Mouse (Mus musculus) ES-Bruce4 (cell line): Measurements from ENCODE around the gene Gm49395. TPM values are rescaled to one million over a fixed set of nuclear protein-coding genes. Genes with fewer than 3 reads are reported as not detected.

Experiments
- H3K27ac ChIP-seq: 2 replicates; pipeline ENCODE4 v1.5.1; 2012; ENCODE audit warnings: low read length, inconsistent platforms; ENCODE audit not compliant: insufficient read depth
- H3K27me3 ChIP-seq: 2 replicates; pipeline ENCODE4 v1.6.1; 2012; ENCODE audit warnings: mild to moderate bottlenecking, low read length, inconsistent platforms; ENCODE audit not compliant: control insufficient read depth, poor library complexity, insufficient read depth, severe bottlenecking
- H3K36me3 ChIP-seq: 2 replicates; pipeline ENCODE4 v1.6.1; 2012; ENCODE audit warnings: inconsistent platforms, mild to moderate bottlenecking, low read length, moderate library complexity; ENCODE audit not compliant: control insufficient read depth, poor library complexity, insufficient read depth, severe bottlenecking
- H3K4me1 ChIP-seq: one replicate; pipeline ENCODE4 v1.8.1; 2011; ENCODE audit warnings: low read length; ENCODE audit not compliant: control insufficient read depth, insufficient read depth
- H3K4me3 ChIP-seq: 2 replicates; pipeline ENCODE4 v1.5.1; 2011; ENCODE audit warnings: low read depth, mild to moderate bottlenecking, low read length
- H3K9ac ChIP-seq: 2 replicates; pipeline ENCODE4 v1.6.1; 2012; ENCODE audit warnings: low read depth, mild to moderate bottlenecking, inconsistent platforms; ENCODE audit not compliant: poor library complexity, severe bottlenecking
- H3K9me3 ChIP-seq: replicated peaks from 2 replicates; pipeline ENCODE4 v1.6.1; 2012; ENCODE audit warnings: mild to moderate bottlenecking, low read length, inconsistent platforms; ENCODE audit not compliant: control insufficient read depth, poor library complexity, insufficient read depth, severe bottlenecking
- CTCF ChIP-seq: IDR thresholded peaks from one replicate; pipeline ENCODE4 v1.8.1; 2011; ENCODE audit warnings: low read depth, low read length
- EP300 ChIP-seq: IDR thresholded peaks from 2 replicates; pipeline ENCODE4 v1.6.1; 2011; ENCODE audit warnings: low read depth, low read length; ENCODE audit not compliant: insufficient read depth
- POLR2A ChIP-seq: IDR thresholded peaks from one replicate; pipeline ENCODE4 v1.8.1; 2011; ENCODE audit warnings: low read length; ENCODE audit not compliant: insufficient read depth
- polyA plus RNA-seq: library from polyadenylated mRNA; stranded (reverse); fragments of >200 nt; gene quantifications from 2 replicates; pipeline ENCODE4 v1.2.4, GENCODE M21; 2011; ENCODE audit warnings: low read depth; ENCODE audit not compliant: missing spikeins, insufficient read depth, insufficient read length

The Gm49395 gene
- polyA plus RNA-seq, 1 experiment, result not detected

- Histone ChIP-seq H3K36me3 (no peaks in the 10 kb centered on the region), H3K9ac (no peak overlapping the region), H3K27me3 (no peaks in the 10 kb centered on the region), H3K4me3 (no peak overlapping the region), H3K27ac (no peak overlapping the region), H3K9me3 (no peaks in the 10 kb centered on the region), H3K4me1 (no peaks in the 10 kb centered on the region)
- TF ChIP-seq CTCF (no peak), EP300 (no peak), POLR2A (no peak)
Observed at GRCm38 (mm10) chr13:115033135-115033534, 68.6 kb downstream of the Gm49395 start.

- Histone ChIP-seq H3K4me3 (no peak overlapping the region), H3K27me3 (no peaks in the 10 kb centered on the region), H3K4me1 (no peaks in the 10 kb centered on the region), H3K9me3 (no peaks in the 10 kb centered on the region), H3K27ac (no peak overlapping the region), H3K9ac (no peak overlapping the region), H3K36me3 (no peaks in the 10 kb centered on the region)
- no peak for TF ChIP-seq POLR2A
- no peak for TF ChIP-seq CTCF
- no peak for TF ChIP-seq EP300
Observed at GRCm38 (mm10) chr13:115031177-115032000, 70.3 kb downstream of the Gm49395 start.

- no peaks in the 10 kb centered on the region for H3K4me1 ChIP-seq
- no peaks in the 10 kb centered on the region for H3K36me3 ChIP-seq
- TF ChIP-seq CTCF, result no peak
- TF ChIP-seq POLR2A, result no peak
- TF ChIP-seq EP300, result no peak
- no peak overlapping the region for H3K4me3 ChIP-seq
- H3K9me3 ChIP-seq, result no peaks in the 10 kb centered on the region
- no peak overlapping the region for H3K9ac ChIP-seq
- no peak overlapping the region for H3K27ac ChIP-seq
- no peaks in the 10 kb centered on the region for H3K27me3 ChIP-seq
Observed at GRCm38 (mm10) chr13:115025394-115025793, 76.3 kb downstream of the Gm49395 start.

- Histone ChIP-seq H3K9me3 (no peaks in the 10 kb centered on the region), H3K27ac (no peak overlapping the region), H3K4me1 (no peaks in the 10 kb centered on the region), H3K27me3 (no peaks in the 10 kb centered on the region), H3K36me3 (no peaks in the 10 kb centered on the region), H3K9ac (no peak overlapping the region), H3K4me3 (no peak overlapping the region)
- no peak for TF ChIP-seq CTCF
- no peak for TF ChIP-seq EP300
- TF ChIP-seq POLR2A, result no peak
Observed at GRCm38 (mm10) chr13:115022117-115022787, 79.5 kb downstream of the Gm49395 start.

GRCm38 (mm10) chr13:115021411-115021810 is 80.3 kb downstream of the Gm49395 start:
- no peak overlapping the region for H3K4me3 ChIP-seq
- H3K9me3 ChIP-seq, result no peaks in the 10 kb centered on the region
- no peak overlapping the region for H3K27ac ChIP-seq
- H3K9ac ChIP-seq, result no peak overlapping the region
- no peaks in the 10 kb centered on the region for H3K36me3 ChIP-seq
- H3K4me1 ChIP-seq, result no peaks in the 10 kb centered on the region
- no peaks in the 10 kb centered on the region for H3K27me3 ChIP-seq
- TF ChIP-seq CTCF, result no peak
- TF ChIP-seq POLR2A, result no peak
- TF ChIP-seq EP300, result no peak

- Histone ChIP-seq H3K27me3 (no peaks in the 10 kb centered on the region), H3K36me3 (no peaks in the 10 kb centered on the region), H3K9ac (no peak overlapping the region), H3K4me1 (no peaks in the 10 kb centered on the region), H3K27ac (no peak overlapping the region), H3K4me3 (no peak overlapping the region), H3K9me3 (no peaks in the 10 kb centered on the region)
- no peak for TF ChIP-seq EP300
- no peak for TF ChIP-seq CTCF
- TF ChIP-seq POLR2A, result no peak
Observed at GRCm38 (mm10) chr13:115020727-115021126, 81.0 kb downstream of the Gm49395 start.
